ENCODE assay signal across 10 mouse cellular contexts in the genomic region with DNA sequence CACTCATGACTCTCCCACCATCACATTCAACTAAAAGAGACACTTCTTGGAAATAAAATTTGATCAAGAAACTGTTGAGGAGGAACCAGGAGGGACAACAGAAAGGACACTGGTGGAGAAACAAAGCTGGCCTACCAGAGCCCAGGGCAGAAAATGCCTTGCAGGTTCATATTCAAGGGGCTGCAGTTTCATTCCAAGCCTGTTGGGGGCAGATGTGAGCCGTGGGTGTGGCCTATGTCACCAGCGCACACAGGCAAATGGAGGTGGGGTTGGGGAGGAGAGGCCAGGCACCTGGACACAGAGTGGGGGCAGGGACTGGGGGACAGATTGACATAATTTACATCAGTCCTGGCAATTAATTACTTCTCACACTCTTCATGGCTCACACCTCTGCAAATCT.
DNase-seq lines count a peak whose midpoint lies in the region; ATAC-seq and TF ChIP-seq lines count a peak whose summit lies in the region.
"Had no signal": no experiment of that assay in that cellular context is flagged by ENCODE, and none has a peak within 500 bp of the region (broad histone marks: within the 10 kb centered on the region; RNA-seq: fewer than 3 reads in every experiment).

No protein-coding gene starts in this region.

- in situ Hi-C loops in Patski (cut with MboI; ENCODE audit: low pct_unique_long_range_greater_than_20kb), result no loop called here

- WGBS in hindbrain, postnatal 0 days, result 16% methylated on average over 2 of the region's 2 CpGs
- 10% methylated on average over 2 of the region's 2 CpGs for WGBS in hindbrain, embryonic 16.5 days

- no peak overlapping the region for H3K9ac ChIP-seq in hindbrain, postnatal 0 days (replicated peaks; ENCODE audit: low read length)
- H3K9ac ChIP-seq in hindbrain, embryonic 16.5 days (ENCODE audit: low read depth, low read length), result no peak overlapping the region

- POLR2A ChIA-PET in Patski (lab: Charles Lee), result no interaction called here

- CTCF ChIA-PET in Patski (lab: Charles Lee), result no interaction called here

- no peaks in the 10 kb centered on the region for H3K9me3 ChIP-seq in hindbrain, postnatal 0 days (ENCODE audit: low read length)
- no peaks in the 10 kb centered on the region for H3K9me3 ChIP-seq in hindbrain, embryonic 16.5 days (ENCODE audit: control insufficient read depth, low read length)

- no peaks in the 10 kb centered on the region for H3K36me3 ChIP-seq in hindbrain, postnatal 0 days (ENCODE audit: insufficient read depth, low read length)
- no peaks in the 10 kb centered on the region for H3K36me3 ChIP-seq in hindbrain, embryonic 16.5 days (ENCODE audit: control insufficient read depth, insufficient read depth, low read length)

- H3K4me2 ChIP-seq in hindbrain, postnatal 0 days (ENCODE audit: low read depth, low read length), result no peak overlapping the region
- H3K4me2 ChIP-seq in hindbrain, embryonic 16.5 days (ENCODE audit: low read length), result no peak overlapping the region

- TF ChIP-seq CTCF in hindbrain, postnatal 0 days (IDR thresholded peaks at IDR 0.05; ENCODE audit: low read depth), result peak; percentile 66
- peak; percentile 37 for TF ChIP-seq CTCF in Patski (IDR thresholded peaks at IDR 0.05)

- ATAC-seq in hindbrain, postnatal 0 days, result no peak
- no peak for ATAC-seq in hindbrain, embryonic 16.5 days
- ATAC-seq in Patski, result no peak

- peak; percentile 35 for DNase-seq in hindbrain, postnatal 0 days (ENCODE audit: low spot score)
- DNase-seq in 416B (ENCODE audit: low read depth) (peak; percentile 32), Patski (ENCODE audit: low read depth, low spot score) (no peak), adipocyte (ENCODE audit: low spot score) (no peak)
- peak; percentile 24 for DNase-seq in induced T-regulatory cell, adult 2 months (ENCODE audit: low read depth)
- DNase-seq in right cerebral cortex, postnatal 25 days, result no peak
- DNase-seq in left cerebral cortex, postnatal 14 days (ENCODE audit: low spot score in 2 of 2), result no peak

- intact Hi-C loops in left cerebral cortex, postnatal 14 days (cut with DNase I), result no loop called here

- no peaks in the 10 kb centered on the region for H3K27me3 ChIP-seq in hindbrain, postnatal 0 days (ENCODE audit: insufficient read depth, low read length)
- H3K27me3 ChIP-seq in hindbrain, embryonic 16.5 days (replicated peaks; ENCODE audit: control insufficient read depth, insufficient read depth, low read length), result no peaks in the 10 kb centered on the region
- peaks cover 17% of the 10 kb centered on the region for H3K27me3 ChIP-seq in Patski

- no peak overlapping the region for H3K27ac ChIP-seq in hindbrain, postnatal 0 days
- no peak overlapping the region for H3K27ac ChIP-seq in hindbrain, embryonic 16.5 days (ENCODE audit: low read depth, low read length)

- H3K4me3 ChIP-seq in hindbrain, postnatal 0 days (ENCODE audit: low read length), result no peak overlapping the region
- H3K4me3 ChIP-seq in hindbrain, embryonic 16.5 days (ENCODE audit: low read length), result no peak overlapping the region
- H3K4me3 ChIP-seq: erythroblast, embryonic 14.5 days; myocyte had no signal

- H3K4me1 ChIP-seq in hindbrain, postnatal 0 days (ENCODE audit: insufficient read depth, low read length), result peaks cover 3% of the 10 kb centered on the region; the same call in 1 of the 2 replicates
- peaks cover 3% of the 10 kb centered on the region; the same call in 1 of the 2 replicates for H3K4me1 ChIP-seq in hindbrain, embryonic 16.5 days (ENCODE audit: control insufficient read depth, insufficient read depth, low read depth, low read length)

Comparison
In these comparisons a context has a peak if more than half of its experiments do, and no peak if none do; other contexts are left out.
1. DNase-seq: peak in hindbrain, postnatal 0 days (single experiment), 416B (single experiment) and induced T-regulatory cell, adult 2 months (single experiment); none in Patski (single experiment), adipocyte (single experiment), right cerebral cortex, postnatal 25 days (single experiment) and left cerebral cortex, postnatal 14 days (0 of 2).